Mouse (Mus musculus): ENCODE data around the gene Efr3b.

- TF ChIP-seq CTCF (IDR thresholded peaks at IDR 0.05; ENCODE audit: low read depth, low read length): no peak
- TF ChIP-seq GATA1 (IDR thresholded peaks at IDR 0.05; ENCODE audit: borderline replicate concordance, low read length): no peak
- TF ChIP-seq TAL1 (conservative IDR thresholded peaks at IDR 0.05; ENCODE audit: low read depth, low read length): no peak
- TF ChIP-seq POLR2AphosphoS5 (IDR thresholded peaks at IDR 0.05; ENCODE audit: insufficient replicate concordance, low read depth, low read length): no peak
These were observed 23.0 kb downstream of the Efr3b start for GRCm38 (mm10) chr12:4015741-4016140.
